30 mouse cellular contexts compared by ENCODE assay signal in the genomic region with DNA sequence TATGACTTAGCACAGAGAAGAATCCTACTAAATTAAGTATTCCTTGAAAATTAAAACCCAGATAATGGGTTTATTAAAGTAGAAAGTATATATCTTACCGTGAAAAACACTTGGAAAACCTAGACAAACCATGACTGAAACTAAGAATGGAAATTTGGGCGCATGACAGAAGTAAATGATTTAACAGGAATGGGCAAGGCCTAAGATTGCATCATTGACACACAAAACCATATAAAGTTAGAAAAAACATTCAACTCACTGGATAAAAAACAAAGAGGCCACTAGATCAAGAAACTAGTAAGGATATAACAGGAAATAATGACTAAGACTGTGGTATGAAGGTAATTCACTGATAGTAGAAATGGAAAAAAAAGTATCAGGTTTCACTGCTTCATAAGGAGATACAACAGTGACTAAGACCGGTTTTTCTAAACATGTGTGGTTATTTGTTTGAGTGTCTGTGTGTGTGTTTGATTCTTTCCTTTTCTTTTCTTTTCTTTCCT. TPM values are rescaled to one million over a fixed set of nuclear protein-coding genes. Genes with fewer than 3 reads are reported as not detected.
DNase-seq lines count a peak whose midpoint lies in the region; ATAC-seq and TF ChIP-seq lines count a peak whose summit lies in the region.
"Had no signal": no experiment of that assay in that cellular context is flagged by ENCODE, and none has a peak within 500 bp of the region (broad histone marks: within the 10 kb centered on the region; RNA-seq: fewer than 3 reads in every experiment).

No protein-coding gene starts in this region.

- no peaks in the 10 kb centered on the region for H3K36me3 ChIP-seq in liver, adult 2 months (ENCODE audit: control insufficient read depth, insufficient read depth, low read length)
- no peaks in the 10 kb centered on the region for H3K36me3 ChIP-seq in liver, embryonic 11.5 days (ENCODE audit: control insufficient read depth, insufficient read depth, low read length)
- H3K36me3 ChIP-seq in C2C12 (ENCODE audit: control insufficient read depth, insufficient read depth), result no peaks in the 10 kb centered on the region
- H3K36me3 ChIP-seq: embryonic facial prominence, embryonic 13.5 days; embryonic facial prominence, embryonic 15.5 days; forebrain, embryonic 10.5 days; forebrain, embryonic 12.5 days; G1E had no signal

- DNase-seq in liver, adult 2 months (ENCODE audit: extremely low read depth, low read depth, low spot score), result peak; percentile 3
- DNase-seq in liver, embryonic 11.5 days (ENCODE audit: low spot score), result no peak
- peak; percentile 8 for DNase-seq in adipocyte (ENCODE audit: low spot score)
- no peak for DNase-seq in right cerebral cortex, postnatal 10 days (ENCODE audit: low spot score in 2 of 2)
- no peak for DNase-seq in cerebellum, adult 8-10 months
- DNase-seq: adrenal gland, adult 8-10 months; adrenal gland, postnatal 14 days; adrenal gland, postnatal 36 days; B cell, adult 2 months; cerebellum, adult 11-12 months; cerebellum, adult 2 months; cerebellum, adult 9-11 months; cerebellum, postnatal 14 days; cerebellum, postnatal 36 days; embryo, embryonic 11 days had no signal

- no peak overlapping the region for H3K9ac ChIP-seq in liver, adult 2 months (ENCODE audit: low read depth, low read length)
- H3K9ac ChIP-seq in liver, embryonic 11.5 days (ENCODE audit: low read depth, low read length), result no peak overlapping the region
- H3K9ac ChIP-seq: embryonic facial prominence, embryonic 13.5 days; embryonic facial prominence, embryonic 15.5 days; forebrain, embryonic 12.5 days had no signal

- TF ChIP-seq CTCF in liver, adult 2 months (IDR thresholded peaks at IDR 0.05; ENCODE audit: low read depth, low read length), result no peak
- no peak for TF ChIP-seq CTCF in C2C12 (IDR thresholded peaks at IDR 0.05; ENCODE audit: control insufficient read depth, insufficient read depth, insufficient read length)

- no peak overlapping the region for H3K4me3 ChIP-seq in liver, adult 2 months (ENCODE audit: insufficient read depth, low read depth, low read length)
- H3K4me3 ChIP-seq in liver, embryonic 11.5 days (ENCODE audit: low read depth, low read length), result no peak overlapping the region
- H3K4me3 ChIP-seq in C2C12 (ENCODE audit: insufficient read depth, poor library complexity, severe bottlenecking), result no peak overlapping the region
- H3K4me3 ChIP-seq: embryonic facial prominence, embryonic 13.5 days; embryonic facial prominence, embryonic 15.5 days; erythroblast, embryonic 14.5 days; forebrain, embryonic 10.5 days; forebrain, embryonic 12.5 days had no signal

- no peaks in the 10 kb centered on the region for H3K79me2 ChIP-seq in liver, adult 2 months (ENCODE audit: control insufficient read depth, insufficient read depth, low read length)
- no peaks in the 10 kb centered on the region for H3K79me2 ChIP-seq in C2C12 (ENCODE audit: control insufficient read depth, insufficient read depth)

- no peaks in the 10 kb centered on the region for H3K79me3 ChIP-seq in C2C12 (ENCODE audit: low read depth)

- H3K27me3 ChIP-seq in liver, adult 2 months (ENCODE audit: control insufficient read depth, insufficient read depth, low read length), result no peaks in the 10 kb centered on the region
- H3K27me3 ChIP-seq in liver, embryonic 11.5 days (replicated peaks; ENCODE audit: control insufficient read depth, insufficient read depth, low read length), result no peaks in the 10 kb centered on the region
- no peaks in the 10 kb centered on the region for H3K27me3 ChIP-seq in C2C12 (ENCODE audit: control insufficient read depth, insufficient read depth, insufficient read length)
- H3K27me3 ChIP-seq: embryonic facial prominence, embryonic 13.5 days; embryonic facial prominence, embryonic 15.5 days; forebrain, embryonic 12.5 days; Patski had no signal

- 78% methylated on average over 3 of the region's 3 CpGs for WGBS in liver, adult 2 months
- WGBS in liver, embryonic 11.5 days, result 70% methylated on average over 3 of the region's 3 CpGs

- no peak for ATAC-seq in liver, embryonic 11.5 days (replicated peaks; ENCODE audit: low FRiP score)
- ATAC-seq in activated CD4-positive, CD25-positive, alpha-beta regulatory T cell, adult 4 months, result no peak
- ATAC-seq: forebrain, embryonic 14.5 days; forebrain, embryonic 16.5 days; Patski had no signal

- H3ac ChIP-seq in C2C12 (ENCODE audit: control insufficient read depth, insufficient read length, low read depth), result no peak overlapping the region

- no peaks in the 10 kb centered on the region for H3K4me1 ChIP-seq in liver, adult 2 months (ENCODE audit: control insufficient read depth, insufficient read depth, low read length)
- no peaks in the 10 kb centered on the region for H3K4me1 ChIP-seq in liver, embryonic 11.5 days (replicated peaks; ENCODE audit: control insufficient read depth, insufficient read depth, low read length)
- H3K4me1 ChIP-seq: embryonic facial prominence, embryonic 13.5 days; embryonic facial prominence, embryonic 15.5 days; forebrain, embryonic 10.5 days; forebrain, embryonic 12.5 days had no signal

- no peak for TF ChIP-seq POLR2A in liver, adult 2 months (IDR thresholded peaks at IDR 0.05; ENCODE audit: extremely low read depth, insufficient read depth, low read length)

- H3K27ac ChIP-seq in liver, adult 2 months (replicated peaks; ENCODE audit: insufficient read depth, low read depth, low read length), result no peak overlapping the region
- H3K27ac ChIP-seq in liver, embryonic 11.5 days (ENCODE audit: low read depth, low read length), result no peak overlapping the region
- H3K27ac ChIP-seq: embryonic facial prominence, embryonic 13.5 days; embryonic facial prominence, embryonic 15.5 days; forebrain, embryonic 10.5 days; forebrain, embryonic 12.5 days had no signal

- H3K9me3 ChIP-seq in liver, embryonic 11.5 days (ENCODE audit: control insufficient read depth, low read length), result no peaks in the 10 kb centered on the region
- H3K9me3 ChIP-seq: embryonic facial prominence, embryonic 13.5 days; embryonic facial prominence, embryonic 15.5 days; forebrain, embryonic 10.5 days; forebrain, embryonic 12.5 days; G1E had no signal

- no peak overlapping the region for H3K4me2 ChIP-seq in liver, embryonic 11.5 days
- H3K4me2 ChIP-seq: embryonic facial prominence, embryonic 13.5 days; embryonic facial prominence, embryonic 15.5 days; forebrain, embryonic 12.5 days had no signal

TF ChIP-seq in C2C12, 6 proteins besides CTCF, POLR2A, EP300 and RAD21:
- TF ChIP-seq MYOG (IDR thresholded peaks at IDR 0.05; ENCODE audit: control insufficient read depth, extremely low read depth, insufficient read length) (no peak), CEBPB (IDR thresholded peaks at IDR 0.05; ENCODE audit: low read depth) (peak; percentile 88)

RNA-seq across cellular contexts. Expression of gene Usp17la, which starts 1.5 kb away (rescaled TPM):
- total RNA-seq in liver, adult 2 months (2014; rRNA removed), result not detected in 2 replicates
- not detected in 2 replicates for polyA plus RNA-seq in liver, adult 2 months (2012; rRNA removed)
- not detected in 2 replicates for polyA plus RNA-seq in liver, embryonic 11.5 days (2014; fragmentation: Nextera tagmentation; extraction: Ambion mirVana)
- 0.77 TPM for polyA plus RNA-seq in C2C12 (2012; fragmentation: generic; extraction: Trizol)
- not detected for polyA plus RNA-seq in activated CD4-positive, CD25-positive, alpha-beta regulatory T cell, adult 4 months (2017; shearing (Covaris generic))
- total RNA-seq: adrenal gland, adult 18-20 months; adrenal gland, adult 8-10 months; adrenal gland, postnatal 14 days; adrenal gland, postnatal 36 days; common myeloid progenitor, adult 5-6 weeks; G1E had no signal
- polyA plus RNA-seq: cerebellum, adult 2 months; embryonic facial prominence, embryonic 11.5 days; embryonic facial prominence, embryonic 13.5 days; erythroblast, embryonic 14.5 days; forebrain, embryonic 10.5 days; forebrain, embryonic 12.5 days; forebrain, embryonic 14.5 days; forebrain, embryonic 16.5 days; frontal cortex, adult 2 months; G1E; Patski had no signal

RNA-seq across cellular contexts. Expression of gene Usp17lb, which starts 12.9 kb away (rescaled TPM):
- not detected in 2 replicates for total RNA-seq in liver, adult 2 months (2014; rRNA removed)
- polyA plus RNA-seq in liver, adult 2 months (2012; rRNA removed), result not detected in 2 replicates
- polyA plus RNA-seq in liver, embryonic 11.5 days (2014; fragmentation: Nextera tagmentation; extraction: Ambion mirVana), result not detected in 2 replicates
- 0.25 TPM for polyA plus RNA-seq in C2C12 (2012; fragmentation: generic; extraction: Trizol)
- not detected for polyA plus RNA-seq in activated CD4-positive, CD25-positive, alpha-beta regulatory T cell, adult 4 months (2017; shearing (Covaris generic))
- total RNA-seq: adrenal gland, adult 18-20 months; adrenal gland, adult 8-10 months; adrenal gland, postnatal 14 days; common myeloid progenitor, adult 5-6 weeks had no signal
- polyA plus RNA-seq: cerebellum, adult 2 months; embryonic facial prominence, embryonic 11.5 days; embryonic facial prominence, embryonic 13.5 days; embryonic facial prominence, embryonic 15.5 days; erythroblast, embryonic 14.5 days; forebrain, embryonic 10.5 days; forebrain, embryonic 12.5 days; forebrain, embryonic 14.5 days; forebrain, embryonic 16.5 days; frontal cortex, adult 2 months; G1E; Patski had no signal

RNA-seq across cellular contexts. Expression of gene Olfr665, which starts 22.5 kb away (rescaled TPM):
- not detected in 2 replicates for total RNA-seq in liver, adult 2 months (2014; rRNA removed)
- polyA plus RNA-seq in liver, adult 2 months (2012; rRNA removed), result not detected in 2 replicates
- not detected in 2 replicates for polyA plus RNA-seq in liver, embryonic 11.5 days (2014; fragmentation: Nextera tagmentation; extraction: Ambion mirVana)
- polyA plus RNA-seq in C2C12 (2012; fragmentation: generic; extraction: Trizol), result not detected
- polyA plus RNA-seq in activated CD4-positive, CD25-positive, alpha-beta regulatory T cell, adult 4 months (2017; shearing (Covaris generic)), result not detected
- total RNA-seq: adrenal gland, adult 18-20 months; adrenal gland, adult 8-10 months; adrenal gland, postnatal 14 days; adrenal gland, postnatal 36 days; common myeloid progenitor, adult 5-6 weeks had no signal
- polyA plus RNA-seq: cerebellum, adult 2 months; embryonic facial prominence, embryonic 11.5 days; embryonic facial prominence, embryonic 13.5 days; erythroblast, embryonic 14.5 days; forebrain, embryonic 10.5 days; forebrain, embryonic 12.5 days; forebrain, embryonic 14.5 days; forebrain, embryonic 16.5 days; frontal cortex, adult 2 months; G1E; Patski had no signal

RNA-seq across cellular contexts. Expression of gene Olfr666, which starts 40.5 kb away (rescaled TPM):
- not detected in 2 replicates for total RNA-seq in liver, adult 2 months (2014; rRNA removed)
- not detected in 2 replicates for polyA plus RNA-seq in liver, adult 2 months (2012; rRNA removed)
- polyA plus RNA-seq in liver, embryonic 11.5 days (2014; fragmentation: Nextera tagmentation; extraction: Ambion mirVana), result not detected in 2 replicates
- not detected for polyA plus RNA-seq in C2C12 (2012; fragmentation: generic; extraction: Trizol)
- not detected for polyA plus RNA-seq in activated CD4-positive, CD25-positive, alpha-beta regulatory T cell, adult 4 months (2017; shearing (Covaris generic))
- total RNA-seq: adrenal gland, adult 18-20 months; adrenal gland, adult 8-10 months; adrenal gland, postnatal 14 days; adrenal gland, postnatal 36 days; common myeloid progenitor, adult 5-6 weeks; G1E had no signal
- polyA plus RNA-seq: cerebellum, adult 2 months; embryonic facial prominence, embryonic 11.5 days; embryonic facial prominence, embryonic 13.5 days; erythroblast, embryonic 14.5 days; forebrain, embryonic 10.5 days; forebrain, embryonic 12.5 days; forebrain, embryonic 14.5 days; forebrain, embryonic 16.5 days; frontal cortex, adult 2 months; G1E; Patski had no signal

Comparison
In these comparisons a context has a peak if more than half of its experiments do, and no peak if none do; other contexts are left out.
1. DNase-seq: peak in liver, adult 2 months (single experiment) and adipocyte (single experiment); none in liver, embryonic 11.5 days (single experiment), right cerebral cortex, postnatal 10 days (0 of 2) and cerebellum, adult 8-10 months (single experiment).